Mouse (Mus musculus) brain, embryonic 14.5 days (tissue): ENCODE results near the gene 4930469K13Rik. TPM values are rescaled to one million over a fixed set of nuclear protein-coding genes. Genes with fewer than 3 reads are reported as not detected.

Experiments
- DNase-seq: peaks from one replicate; pipeline ENCODE4 v3.0.0-alpha.2; 2011; ENCODE audit warnings: low read depth
- CTCF ChIP-seq: fragments of 200-500 bp; IDR thresholded peaks from 2 replicates; pipeline ENCODE4 v1.5.1; 2012; ENCODE audit warnings: inconsistent platforms, mild to moderate bottlenecking, moderate library complexity, borderline replicate concordance; ENCODE audit not compliant: insufficient read depth, insufficient read length; ENCODE audit errors: extremely low read depth
- POLR2A ChIP-seq: fragments of 200-500 bp; IDR thresholded peaks from 2 replicates; pipeline ENCODE4 v1.6.1; 2012; ENCODE audit warnings: mild to moderate bottlenecking, inconsistent platforms, borderline replicate concordance; ENCODE audit not compliant: poor library complexity, insufficient read depth, insufficient read length, severe bottlenecking; ENCODE audit errors: extremely low read depth
- polyA plus RNA-seq: library from polyadenylated mRNA; depleted of rRNA; stranded (reverse); fragments of >200 nt; gene quantifications from 2 replicates; pipeline ENCODE4 v1.2.3, GENCODE M21; 2012

The 4930469K13Rik gene
- polyA plus RNA-seq, 1 experiment: 0.26 TPM

- no peak for TF ChIP-seq POLR2A
- no peak for TF ChIP-seq CTCF
- no peak for DNase-seq
Observed at GRCm38 (mm10) chr11:34050063-34050462, 48.3 kb downstream of the 4930469K13Rik start.

DNA sequence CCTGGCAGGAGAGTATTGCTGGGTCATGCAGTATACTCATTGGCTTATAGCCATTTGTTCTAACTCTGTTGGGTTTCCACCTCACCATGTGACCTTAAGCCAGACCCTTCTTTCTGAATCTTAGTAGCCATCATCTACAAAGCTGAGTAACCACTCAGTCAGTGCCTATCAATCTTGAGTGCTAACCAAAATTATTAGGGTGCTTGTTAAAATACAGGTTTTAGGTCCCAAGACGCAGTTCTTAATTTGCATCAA, 49.3 kb downstream of the 4930469K13Rik start:
- no peak for DNase-seq
- TF ChIP-seq POLR2A: no peak
- no peak for TF ChIP-seq CTCF

DNA sequence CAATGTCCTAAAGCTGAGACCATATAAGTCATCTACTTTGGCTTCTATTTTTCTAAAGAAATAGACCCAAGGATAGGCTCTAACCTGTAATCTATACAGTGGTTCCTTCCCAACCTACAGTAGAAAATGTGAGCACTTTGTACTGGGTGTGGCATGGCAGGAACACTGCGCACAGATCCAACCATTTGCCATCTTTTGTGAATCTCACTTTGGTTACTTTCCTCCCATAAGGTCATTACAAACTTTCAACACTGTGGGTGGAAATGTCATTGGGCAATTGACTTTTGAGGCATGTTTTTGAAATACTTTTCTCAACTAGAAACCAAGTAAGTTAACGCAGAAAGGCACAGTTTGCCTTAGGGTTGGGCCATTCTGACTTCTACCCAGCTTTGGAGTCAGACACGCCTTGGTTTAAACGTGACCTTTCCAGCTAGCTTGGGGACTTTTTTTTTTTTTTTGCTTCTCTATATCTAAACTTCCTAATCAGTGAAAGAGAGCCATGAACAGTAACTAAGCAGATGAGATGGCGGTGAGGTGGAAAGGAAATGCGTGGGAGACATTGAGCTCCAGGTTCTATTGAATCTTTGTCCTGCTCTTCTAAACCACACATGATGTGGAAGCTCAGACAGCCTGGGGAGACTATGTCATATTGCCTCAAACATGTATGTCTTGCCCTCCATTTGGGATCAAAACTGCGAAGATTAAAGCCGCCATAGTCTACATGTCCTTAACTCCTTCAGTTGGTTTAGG, 49.8 kb downstream of the 4930469K13Rik start:
- DNase-seq: no peak
- TF ChIP-seq CTCF (no peak), POLR2A (no peak)

DNA sequence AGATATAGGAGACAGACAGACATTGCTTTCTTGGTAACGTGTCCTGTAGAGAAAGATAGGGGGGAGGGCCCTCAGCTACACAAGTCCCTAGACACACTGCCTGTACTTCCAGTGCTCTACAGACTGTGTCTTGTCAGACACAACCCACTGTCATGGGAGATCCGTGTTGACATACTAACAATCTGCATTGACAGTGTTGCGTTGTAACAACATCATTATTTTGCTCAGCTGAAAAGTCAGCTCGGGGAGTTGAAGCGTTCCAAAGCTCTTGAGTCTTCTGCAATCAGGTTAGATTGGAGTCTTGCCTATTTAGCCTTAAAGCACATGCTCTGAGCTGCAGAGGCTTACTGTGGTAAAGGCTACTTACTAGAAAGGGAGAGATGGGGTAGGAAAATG, 50.8 kb downstream of the 4930469K13Rik start:
- TF ChIP-seq POLR2A (no peak), CTCF (no peak)

DNA sequence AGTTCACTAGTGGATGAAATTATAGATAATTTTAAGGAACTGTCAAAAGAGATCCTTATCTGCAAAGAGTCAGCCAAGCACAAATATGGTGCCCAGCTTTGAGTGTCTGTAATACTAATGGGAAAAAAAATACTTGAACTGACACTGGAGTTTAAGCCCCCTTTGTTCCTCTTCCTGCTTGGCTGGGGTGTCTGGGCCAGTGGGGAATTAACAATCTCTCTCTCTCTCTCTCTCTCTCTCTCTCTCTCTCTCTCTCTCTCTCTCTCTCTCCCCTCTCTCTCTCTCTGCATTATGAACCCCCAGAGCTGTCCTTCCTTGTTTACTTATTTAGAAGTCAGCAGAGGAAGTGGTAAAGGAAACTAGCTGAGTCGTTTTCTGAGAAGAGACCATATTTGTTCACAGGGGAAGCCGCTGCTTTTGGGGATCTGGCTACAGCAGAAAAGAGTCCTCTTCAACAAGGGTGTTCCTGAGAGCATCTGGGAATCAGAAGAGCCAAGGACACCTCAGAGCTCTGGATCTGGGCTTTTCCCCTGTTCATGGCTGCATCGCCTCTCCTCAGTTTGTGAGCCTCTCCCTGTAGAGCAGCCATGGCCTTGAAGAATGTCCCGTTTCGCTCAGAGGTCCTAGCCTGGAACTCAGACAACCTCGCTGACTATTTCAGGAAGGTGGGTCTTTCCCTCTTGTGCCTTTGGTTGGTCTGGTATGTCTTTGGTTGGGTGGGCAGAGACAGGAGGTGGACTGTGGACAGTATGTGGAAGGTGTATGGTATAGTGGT, 51.4 kb downstream of the 4930469K13Rik start, which contains the start of gene Lcp2:
Lcp2 (plus strand) TSS at position 154 of the 775 bp plus-strand sequence.
- TF ChIP-seq CTCF (no peak), POLR2A (no peak)

More for the DNA sequence above, 50.8 kb downstream of the 4930469K13Rik start:
- no peak for DNase-seq

DNA sequence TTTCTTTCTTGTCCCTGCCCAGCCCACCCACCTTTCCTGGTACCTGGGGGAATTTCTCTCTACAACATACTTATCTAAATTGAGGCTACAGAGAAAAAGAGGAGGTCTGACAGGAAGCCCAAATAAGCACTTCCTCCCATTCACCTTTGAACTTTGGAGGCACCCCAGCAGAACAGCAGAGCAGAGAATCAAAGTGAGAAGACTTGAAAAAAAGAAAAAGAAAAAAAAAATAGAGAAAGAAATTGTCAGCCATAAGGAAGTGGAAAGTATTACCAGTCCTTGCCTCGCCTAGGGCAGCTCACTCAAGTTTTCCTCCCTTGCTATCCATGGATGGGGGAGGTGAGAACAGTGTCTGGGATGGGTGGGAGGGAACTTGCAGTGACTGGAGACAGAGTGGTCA, 55.5 kb downstream of the 4930469K13Rik start:
- TF ChIP-seq CTCF (no peak), POLR2A (no peak)
- no peak for DNase-seq

More for the DNA sequence above, 51.4 kb downstream of the 4930469K13Rik start, which contains the start of gene Lcp2:
- no peak for DNase-seq

- TF ChIP-seq POLR2A: no peak
- no peak for TF ChIP-seq CTCF
- no peak for DNase-seq
Observed at GRCm38 (mm10) chr11:34040061-34040460, 58.3 kb downstream of the 4930469K13Rik start.

DNA sequence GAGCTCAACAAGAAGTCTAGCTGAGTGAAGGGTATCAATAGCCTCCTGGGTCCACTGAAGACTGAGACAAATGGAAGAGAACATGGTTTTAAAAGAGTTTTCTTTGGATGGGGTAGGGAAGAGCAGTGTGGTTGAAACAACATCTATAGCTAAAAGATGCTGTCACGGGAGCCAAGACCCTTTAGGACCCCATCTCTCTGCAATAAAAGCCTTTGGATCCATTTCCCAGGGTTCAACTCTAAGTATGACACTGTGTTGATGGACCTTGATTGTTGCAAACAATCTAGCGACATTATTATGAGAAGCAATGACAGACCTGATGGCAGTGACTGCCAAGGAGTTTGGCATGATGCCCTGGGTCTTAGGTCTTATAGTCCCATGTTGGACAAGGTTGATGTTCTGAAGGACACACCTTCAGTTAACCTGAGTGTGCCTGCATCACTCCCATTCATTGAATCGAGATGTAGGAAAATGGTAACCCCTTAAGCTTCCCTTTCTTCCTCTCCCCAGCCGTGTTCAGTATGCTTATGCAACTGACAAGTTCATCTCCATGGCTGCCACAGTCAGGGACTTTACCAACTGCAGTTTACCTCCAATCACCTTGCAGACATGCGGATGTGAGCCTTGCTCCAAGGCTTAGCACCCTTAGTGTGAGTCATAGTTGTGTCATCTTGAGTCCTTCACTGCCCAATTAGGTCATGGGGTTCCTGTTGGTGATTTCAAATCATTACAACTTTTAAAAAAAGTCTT, 62.3 kb downstream of the 4930469K13Rik start:
- no peak for TF ChIP-seq CTCF
- TF ChIP-seq POLR2A: no peak

GRCm38 (mm10) chr11:34034794-34035193, 63.6 kb downstream of the 4930469K13Rik start:
- TF ChIP-seq POLR2A: no peak
- no peak for TF ChIP-seq CTCF
- no peak for DNase-seq

More for the DNA sequence above, 62.3 kb downstream of the 4930469K13Rik start:
- no peak for DNase-seq

GRCm38 (mm10) chr11:34034008-34034505, 64.3 kb downstream of the 4930469K13Rik start:
- TF ChIP-seq POLR2A (no peak), CTCF (no peak)
- no peak for DNase-seq
